Mouse (Mus musculus) kidney, adult 2 months (tissue): ENCODE results near the gene Itga6.

Experiments
- CTCF ChIP-seq: fragments of 200-500 bp; conservative IDR thresholded peaks from 2 replicates; pipeline ENCODE4 v1.5.1; 2011; ENCODE audit warnings: low read depth, mild to moderate bottlenecking, control low read depth, low read length, moderate library complexity, mixed read lengths; ENCODE audit not compliant: insufficient read depth, insufficient read length
- POLR2A ChIP-seq: fragments of 200-500 bp; IDR thresholded peaks from one replicate; pipeline ENCODE4 v1.6.1; 2011; ENCODE audit warnings: low read depth, low read length, control low read depth

DNA sequence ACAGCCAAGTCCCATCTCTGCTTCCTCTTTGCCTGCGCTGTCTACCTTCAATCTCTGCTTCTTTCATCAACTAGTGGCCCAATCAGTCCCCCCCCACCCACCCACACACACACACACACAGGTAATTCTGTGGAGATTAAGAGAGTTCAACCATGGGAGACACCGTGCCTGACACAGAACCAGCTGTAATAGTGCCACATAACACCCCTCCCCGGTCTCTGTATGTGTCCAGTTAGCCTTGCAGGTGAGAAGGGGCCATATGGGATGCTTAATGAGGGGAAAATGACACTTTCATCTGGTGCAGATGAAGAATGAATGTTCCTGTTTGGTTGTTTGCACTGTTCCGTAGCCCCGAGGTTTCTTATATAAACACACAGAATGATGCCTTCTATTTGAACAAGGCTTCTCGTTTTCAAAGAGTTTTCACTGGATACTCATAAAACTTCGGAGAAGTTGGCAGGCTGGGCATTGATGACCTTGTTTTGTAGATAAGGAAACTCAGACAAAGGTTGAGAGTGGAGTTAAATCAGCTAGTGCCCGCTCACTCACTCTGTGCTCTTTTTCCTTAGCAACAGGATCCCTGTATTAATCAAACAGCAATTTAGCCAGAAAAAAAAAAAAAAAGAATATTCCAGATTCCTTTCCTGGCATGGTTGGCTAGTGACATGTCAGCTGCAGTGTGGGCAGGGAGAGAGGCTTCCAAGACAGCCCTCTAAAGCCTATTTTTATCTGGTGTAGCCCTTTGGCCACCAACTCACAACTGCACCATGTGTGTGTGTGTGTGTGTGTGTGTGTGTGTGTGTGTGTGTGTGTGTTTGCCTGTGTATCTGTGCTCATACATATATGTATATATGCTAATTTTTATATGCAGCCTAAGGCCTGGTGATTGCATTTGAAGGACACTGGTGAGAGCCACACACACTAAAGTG is 47.7 kb upstream of the Itga6 start:
- TF ChIP-seq POLR2A, result no peak
- no peak for TF ChIP-seq CTCF
